Mouse (Mus musculus) spleen, adult 2 months (tissue): ENCODE measurements around the gene C1rb. TPM values are rescaled to one million over a fixed set of nuclear protein-coding genes. Genes with fewer than 3 reads are reported as not detected.

Source experiments
- DNase-seq, 2 experiments: peaks; one replicate each; pipeline versions ENCODE4 v3.0.0 to v3.0.0-alpha.2; 2012 to 2021; ENCODE audit warnings: low spot score in 2 of 2, low read depth in 1 of 2
- H3K27ac ChIP-seq: fragments of 200-500 bp; 2 replicates; pipeline ENCODE4 v1.5.1; 2012; ENCODE audit warnings: low read length, inconsistent platforms; ENCODE audit not compliant: insufficient read depth
- H3K27me3 ChIP-seq: fragments of 200-500 bp; 2 replicates; pipeline ENCODE4 v1.6.1; 2012; ENCODE audit warnings: mild to moderate bottlenecking, moderate library complexity, low read length, inconsistent platforms; ENCODE audit not compliant: control insufficient read depth, insufficient read depth
- H3K36me3 ChIP-seq: fragments of 200-500 bp; 2 replicates; pipeline ENCODE4 v1.6.1; 2012; ENCODE audit warnings: mild to moderate bottlenecking, low read length, inconsistent platforms; ENCODE audit not compliant: control insufficient read depth, insufficient read depth
- H3K4me1 ChIP-seq: fragments of 200-500 bp; 2 replicates; pipeline ENCODE4 v1.6.1; 2011; ENCODE audit warnings: inconsistent platforms; ENCODE audit not compliant: control insufficient read depth, insufficient read depth, insufficient read length
- H3K4me3 ChIP-seq: fragments of 200-500 bp; 2 replicates; pipeline ENCODE4 v1.5.1; 2011; ENCODE audit warnings: mild to moderate bottlenecking, inconsistent platforms; ENCODE audit not compliant: insufficient read depth, insufficient read length; ENCODE audit errors: extremely low read depth
- CTCF ChIP-seq: fragments of 200-500 bp; IDR thresholded peaks from 2 replicates; pipeline ENCODE4 v1.5.1; 2011; ENCODE audit warnings: mild to moderate bottlenecking, inconsistent platforms; ENCODE audit not compliant: insufficient read depth, insufficient read length, insufficient replicate concordance; ENCODE audit errors: extremely low read depth
- POLR2A ChIP-seq: fragments of 200-500 bp; IDR thresholded peaks from 2 replicates; pipeline ENCODE4 v1.6.1; 2011; ENCODE audit warnings: low read depth, low read length, inconsistent platforms
- WGBS: fragments of 180-500 bp; shearing (Covaris S2); methylation state at CpG from one replicate; pipeline ENCODE4 v1.1.7; 2018; 5-methylcytosine and 5-hydroxymethylcytosine counted together
- polyA plus RNA-seq: library from polyadenylated mRNA; depleted of rRNA; stranded (reverse); fragments of >200 nt; gene quantifications from 2 replicates; pipeline ENCODE4 v1.2.3, GENCODE M21; 2012

C1rb gene
- polyA plus RNA-seq, 1 experiment = 0.05 TPM

DNA sequence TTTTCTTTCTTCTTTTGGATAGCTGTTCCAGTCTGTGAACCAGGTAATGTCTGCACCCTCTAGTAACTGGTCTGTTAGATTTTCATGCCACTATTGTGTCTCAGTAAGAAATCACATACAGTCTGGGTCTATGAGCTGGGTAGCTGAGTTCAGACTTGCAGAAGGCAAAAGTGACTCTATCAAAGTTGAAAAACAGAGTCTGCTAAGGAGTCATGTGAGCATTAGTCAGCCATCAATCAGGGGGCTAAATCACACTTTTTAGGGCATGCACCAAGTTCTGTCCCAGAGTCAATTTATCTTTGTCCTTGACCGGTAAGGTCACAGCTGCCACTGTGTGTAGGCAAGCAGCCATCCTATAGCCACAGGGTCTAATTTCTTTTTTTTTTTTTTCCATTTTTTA is 12.1 kb downstream of the C1rb start:
- Histone ChIP-seq H3K36me3 (no peaks in the 10 kb centered on the region), H3K4me3 (no peak overlapping the region), H3K27ac (no peak overlapping the region), H3K4me1 (no peaks in the 10 kb centered on the region), H3K27me3 (no peaks in the 10 kb centered on the region)
- DNase-seq = no peak
- TF ChIP-seq POLR2A (no peak), CTCF (no peak)
- WGBS = 90% methylated on average over 1 of the region's 1 CpGs

DNA sequence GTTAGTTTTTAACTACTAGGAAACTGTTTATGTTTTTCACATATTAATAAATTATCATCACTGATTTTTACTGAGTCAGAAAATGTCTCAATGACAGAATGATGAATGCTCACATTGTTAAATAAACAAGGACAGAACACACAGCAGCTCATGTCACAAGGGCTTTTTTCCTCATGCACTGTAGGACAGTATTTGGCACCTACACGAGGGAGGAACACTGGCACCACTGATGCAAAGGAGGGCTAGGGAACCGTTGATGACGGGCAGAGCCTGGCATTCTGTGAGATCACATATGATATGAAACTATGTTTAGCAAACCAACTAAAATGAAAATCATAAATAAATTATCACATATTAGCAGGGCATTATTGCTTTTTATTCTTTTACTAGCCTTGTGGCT is 14.8 kb downstream of the C1rb start:
- Histone ChIP-seq H3K4me1 (no peaks in the 10 kb centered on the region), H3K4me3 (no peak overlapping the region), H3K27ac (no peak overlapping the region), H3K27me3 (no peaks in the 10 kb centered on the region), H3K36me3 (no peaks in the 10 kb centered on the region)
- WGBS = 82% methylated on average over 3 of the region's 3 CpGs
- TF ChIP-seq CTCF = no peak
- no peak for TF ChIP-seq POLR2A
- DNase-seq = no peak

DNA sequence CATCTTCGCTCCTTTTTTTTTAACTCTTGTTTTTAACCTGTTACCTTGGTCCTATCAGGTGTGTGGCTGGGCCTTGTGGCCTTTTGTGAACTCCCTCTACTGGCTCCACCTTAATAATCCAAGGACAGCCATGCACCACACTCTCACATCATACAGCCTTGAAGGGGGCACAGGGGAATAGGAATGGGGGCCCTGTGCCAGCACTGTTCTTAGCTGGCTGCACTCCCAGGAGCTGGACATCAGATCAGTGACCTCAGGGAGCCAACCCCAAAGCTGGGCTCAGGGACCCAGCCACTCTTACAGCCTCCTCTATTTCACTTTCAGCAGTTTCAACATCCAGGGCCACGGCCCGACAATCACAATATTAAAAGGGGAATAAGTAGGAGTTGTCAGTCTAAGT is 15.7 kb downstream of the C1rb start:
- no peak overlapping the region for H3K4me3 ChIP-seq
- no peaks in the 10 kb centered on the region for H3K36me3 ChIP-seq
- WGBS = 84% methylated on average over 3 of the region's 3 CpGs
- no peak overlapping the region for H3K27ac ChIP-seq
- DNase-seq = no peak
- H3K27me3 ChIP-seq = no peaks in the 10 kb centered on the region
- TF ChIP-seq CTCF (no peak), POLR2A (no peak)
- no peaks in the 10 kb centered on the region for H3K4me1 ChIP-seq

DNA sequence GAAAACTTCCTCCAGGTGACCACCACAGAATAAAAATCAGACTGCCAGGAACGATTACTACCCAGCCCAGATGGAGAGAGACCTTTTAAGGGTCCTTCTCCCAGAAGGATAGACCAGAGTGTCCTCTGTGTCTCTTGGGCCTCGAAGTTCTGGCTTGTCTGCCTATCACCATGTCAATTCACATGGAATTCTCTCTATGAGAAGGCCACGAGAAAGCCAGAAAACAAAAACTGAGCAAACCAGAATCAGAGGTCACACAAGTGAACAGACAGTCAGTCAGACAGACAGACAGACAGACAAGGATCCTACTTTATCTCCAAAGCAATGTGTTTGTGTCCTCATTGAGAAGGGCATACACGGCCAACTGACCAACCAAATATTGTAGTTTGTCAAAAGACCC is 16.2 kb downstream of the C1rb start:
- TF ChIP-seq CTCF = no peak
- no peak for TF ChIP-seq POLR2A
- Histone ChIP-seq H3K27me3 (no peaks in the 10 kb centered on the region), H3K4me1 (no peaks in the 10 kb centered on the region), H3K27ac (no peak overlapping the region), H3K36me3 (no peaks in the 10 kb centered on the region), H3K4me3 (no peak overlapping the region)
- 75% methylated on average over 4 of the region's 4 CpGs for WGBS
- no peak for DNase-seq

DNA sequence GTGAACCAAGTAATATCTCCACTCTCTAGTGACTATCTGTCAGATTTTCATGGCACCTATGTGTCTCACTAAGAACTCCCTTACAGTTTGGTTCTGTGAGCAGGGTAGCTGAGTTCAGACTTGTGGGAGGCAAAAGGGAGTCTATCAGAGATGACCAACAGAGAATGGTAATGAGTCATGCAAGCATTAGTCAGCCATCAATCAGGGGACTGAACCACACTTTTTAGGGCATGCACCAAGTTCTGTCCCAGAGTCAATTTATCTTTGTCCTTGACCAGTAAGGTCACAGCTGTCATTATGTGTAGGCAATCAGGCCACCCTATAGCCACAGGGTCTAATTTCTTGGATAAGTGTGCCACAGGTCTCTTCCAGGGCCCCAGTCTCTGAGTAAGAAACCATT is 18.7 kb downstream of the C1rb start:
- Histone ChIP-seq H3K27me3 (no peaks in the 10 kb centered on the region), H3K4me3 (no peak overlapping the region), H3K36me3 (no peaks in the 10 kb centered on the region), H3K27ac (no peak overlapping the region), H3K4me1 (no peaks in the 10 kb centered on the region)
- DNase-seq = no peak
- no peak for TF ChIP-seq POLR2A
- TF ChIP-seq CTCF = no peak

DNA sequence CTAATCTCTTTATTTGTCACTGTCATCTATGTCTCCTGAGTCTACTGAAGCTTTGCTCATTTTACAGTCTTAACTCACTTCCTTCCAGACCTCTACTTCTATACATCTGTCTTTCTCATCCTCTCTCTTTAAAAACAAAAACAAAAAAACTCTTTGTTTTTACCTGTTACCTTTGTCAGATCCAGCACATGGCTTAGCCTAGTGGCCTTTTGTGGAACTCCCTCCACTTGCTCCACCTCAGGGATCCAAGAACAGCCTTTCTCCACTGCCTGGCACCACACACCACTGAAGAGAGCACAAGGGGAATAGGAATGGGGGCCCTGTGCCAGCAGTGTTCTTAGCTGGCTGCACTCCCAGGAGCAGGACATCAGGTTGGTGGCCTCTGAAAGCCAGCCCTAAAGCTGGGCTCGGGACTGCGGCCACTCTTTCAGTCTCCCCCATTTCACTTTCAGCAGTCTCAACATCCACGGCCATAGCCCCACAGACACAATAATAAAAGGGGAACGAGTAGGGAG is 22.1 kb downstream of the C1rb start:
- Histone ChIP-seq H3K27ac (no peak overlapping the region), H3K27me3 (no peaks in the 10 kb centered on the region), H3K36me3 (no peaks in the 10 kb centered on the region), H3K4me1 (no peaks in the 10 kb centered on the region), H3K4me3 (no peak overlapping the region)
- no peak for DNase-seq
- TF ChIP-seq POLR2A (no peak), CTCF (no peak)
- WGBS = 76% methylated on average over 4 of the region's 4 CpGs

DNA sequence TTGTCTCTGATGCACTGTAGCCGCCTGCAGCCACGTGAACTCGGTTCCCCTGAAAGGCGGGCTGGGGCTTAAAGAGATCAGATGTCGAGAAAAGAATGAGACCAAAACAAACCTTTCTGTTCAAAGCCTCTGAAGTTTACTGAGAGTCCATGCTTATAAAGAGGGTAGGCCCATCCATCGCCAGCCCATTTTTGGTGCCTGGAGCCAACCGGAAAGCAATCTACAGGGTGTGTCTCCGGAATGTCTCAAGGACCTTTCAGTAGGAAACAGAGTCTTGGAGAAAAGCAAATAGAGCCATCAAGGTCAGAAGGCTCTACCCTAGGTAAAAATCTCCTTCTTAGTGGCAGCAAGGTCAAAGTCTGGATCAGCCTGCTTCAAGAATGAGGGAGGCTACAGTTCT is 23.0 kb downstream of the C1rb start:
- WGBS = 92% methylated on average over 8 of the region's 8 CpGs
- TF ChIP-seq POLR2A (no peak), CTCF (no peak)
- Histone ChIP-seq H3K4me1 (no peaks in the 10 kb centered on the region), H3K4me3 (no peak overlapping the region), H3K27ac (no peak overlapping the region), H3K27me3 (no peaks in the 10 kb centered on the region), H3K36me3 (no peaks in the 10 kb centered on the region)
- DNase-seq = no peak
